Mouse (Mus musculus): ENCODE measurements at regions not wholly inside any gene's neighbourhood (a gene's known extent, or its start where the extent isn't known, plus 50 kb on each side); places are given as distances from the start of the nearest gene placed in this dataset.
"Not testable (repeated sequence)": the region's sequence is repeated elsewhere in the genome, so short reads cannot be mapped to it uniquely, and the experiment has no call there.

DNA sequence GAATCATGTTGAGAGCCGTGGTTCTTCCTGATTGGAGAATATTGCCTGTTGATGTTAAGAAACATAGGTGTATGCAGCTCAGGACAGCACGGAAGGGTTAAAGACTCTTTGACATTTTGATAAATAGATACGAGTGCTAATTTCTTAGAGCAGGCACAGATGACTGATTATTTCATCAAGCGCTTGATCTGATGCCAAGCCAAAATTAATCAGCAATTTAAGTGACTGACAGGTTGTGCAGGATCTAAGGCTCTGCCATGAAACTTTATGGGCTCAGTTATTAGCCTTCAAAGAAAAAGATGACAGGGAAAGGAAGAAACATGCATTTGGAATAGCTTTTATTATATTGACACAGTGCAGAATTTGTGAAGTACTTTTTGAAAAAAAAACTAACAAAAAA lies 157.2 kb upstream of the Gje1 start:
- no peak for DNase-seq

DNA sequence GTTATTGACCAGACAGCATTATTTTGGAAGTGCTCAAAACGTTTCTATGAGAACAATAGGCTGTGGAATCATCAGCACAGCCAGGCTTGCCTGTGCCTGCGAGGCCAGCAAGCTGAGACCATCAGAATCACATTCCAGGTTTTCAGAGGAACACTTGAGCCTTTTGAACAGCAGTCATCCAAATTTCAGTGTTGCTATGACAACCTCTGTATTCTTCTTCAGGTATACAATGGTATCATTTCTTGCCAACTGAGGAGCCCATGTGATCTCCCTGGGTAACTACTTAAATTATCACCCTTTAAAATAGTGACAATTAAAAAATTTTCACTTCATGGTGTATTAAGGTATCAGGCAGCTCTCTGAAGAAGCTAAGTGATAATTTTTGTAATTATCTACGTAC lies 143.2 kb upstream of the Gje1 start:
- peak; percentile 3 for DNase-seq

DNA sequence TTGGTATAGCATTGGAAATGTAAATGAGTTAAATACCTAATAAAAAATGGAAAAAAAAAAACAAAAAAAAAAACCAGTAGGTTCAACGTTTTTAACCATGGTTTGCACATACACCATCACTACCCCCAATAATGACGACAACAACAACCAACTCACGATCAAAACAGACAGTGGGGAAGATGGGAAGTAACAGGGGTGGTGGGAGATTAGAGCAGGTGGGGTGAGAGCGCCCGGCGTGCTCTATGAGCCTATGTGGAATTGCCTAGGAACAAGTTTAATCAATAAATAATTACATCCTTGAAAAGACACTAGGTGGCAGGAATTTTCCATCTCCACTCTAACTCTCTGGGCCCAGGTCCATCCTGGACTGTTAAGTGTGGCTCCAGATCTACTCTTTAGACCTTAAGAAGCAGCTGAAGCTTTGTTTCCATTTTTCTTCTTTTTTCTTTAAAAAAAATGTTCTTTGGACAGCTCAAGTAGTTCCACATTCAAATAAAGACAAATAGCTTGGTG lies 142.2 kb upstream of the Gje1 start:
- DNase-seq, result no peak

DNA sequence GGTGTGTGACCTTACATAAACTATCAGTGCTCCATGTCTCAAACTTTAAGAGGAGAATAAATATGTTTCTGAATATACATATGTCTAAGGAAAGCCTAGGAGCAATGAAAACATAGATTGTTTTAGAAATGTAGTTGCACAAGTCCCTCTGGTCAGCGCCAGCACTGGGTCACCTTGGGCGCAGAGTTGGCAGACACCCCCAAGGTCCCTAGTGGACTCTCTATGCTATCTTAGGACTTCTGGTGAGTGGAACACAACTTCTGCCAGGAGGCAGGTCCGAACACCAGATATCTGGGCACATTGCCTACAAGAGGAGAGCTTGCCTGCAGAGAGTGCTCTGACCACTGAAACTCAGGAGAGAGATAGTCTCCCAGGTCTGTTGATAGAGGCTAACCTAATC lies 128.6 kb upstream of the Gje1 start:
- DNase-seq, result not testable (repeated sequence)

DNA sequence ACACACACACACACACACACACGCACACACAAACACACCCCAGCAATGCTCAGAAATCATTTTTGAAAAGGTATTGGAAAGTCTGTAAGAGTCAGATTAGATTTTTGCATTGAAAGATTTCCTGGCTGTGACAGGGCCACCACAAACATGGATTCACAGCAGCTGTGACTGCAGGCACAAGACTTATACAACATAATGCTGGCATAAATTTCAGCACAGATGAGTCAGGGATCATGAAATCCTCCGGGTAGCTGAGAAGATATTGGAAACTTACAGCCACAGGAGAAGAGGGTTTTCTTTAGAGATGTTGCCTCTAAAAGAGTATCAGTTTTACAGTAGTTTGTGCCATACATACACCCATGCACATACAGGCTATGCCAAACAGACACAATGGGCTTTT lies 127.0 kb upstream of the Gje1 start:
- DNase-seq, result no peak

Data from embryo, embryonic 11 days (tissue).